Mouse (Mus musculus): ENCODE data around the gene Zfp365. TPM values are rescaled to one million over a fixed set of nuclear protein-coding genes. Genes with fewer than 3 reads are reported as not detected.

The Zfp365 gene
- polyA plus RNA-seq (2012; rRNA removed) = 5.0 and 5.1 TPM in 2 replicates

DNA sequence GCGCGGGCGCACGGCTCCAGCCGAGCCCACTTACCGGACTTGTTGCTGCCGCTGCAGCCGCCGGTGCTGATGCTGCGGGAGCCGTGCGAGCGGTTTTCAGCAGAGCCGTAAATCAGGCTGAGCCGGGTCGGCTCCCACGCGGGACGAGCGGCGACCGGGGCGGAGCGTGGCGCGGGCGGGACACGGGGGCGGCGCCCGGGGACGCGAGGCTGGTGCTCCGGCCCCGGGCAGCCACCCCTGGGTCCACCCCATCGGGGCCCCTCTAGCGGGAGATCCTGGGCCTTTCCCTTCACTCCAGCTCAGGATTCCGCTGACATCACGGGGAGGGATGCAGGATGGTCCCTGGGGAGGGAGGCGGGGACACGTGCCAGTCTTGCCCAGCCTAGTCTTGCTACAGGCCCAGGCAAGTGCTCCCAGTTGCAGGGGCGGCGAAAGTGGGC lies at the start of gene Zfp365:
TSS of gene Zfp365 (minus strand) at position 326 of the 440 bp plus-strand sequence.
- DNase-seq = peak; percentile 30
- TF ChIP-seq CTCF (IDR thresholded peaks at IDR 0.05; ENCODE audit: insufficient read depth, low read length) (no peak), POLR2A (IDR thresholded peaks at IDR 0.05; ENCODE audit: borderline replicate concordance, extremely low read depth, low read depth, low read length) (no peak)
- Histone ChIP-seq H3K4me1 (ENCODE audit: control insufficient read depth, insufficient read depth, low read length) (no peaks in the 10 kb centered on the region), H3K4me3 (replicated peaks; ENCODE audit: extremely low read depth, low read depth, low read length) (peak within 1 kb of the TSS; percentile 60)
- 2% methylated on average over 43 of the region's 43 CpGs for WGBS

DNA sequence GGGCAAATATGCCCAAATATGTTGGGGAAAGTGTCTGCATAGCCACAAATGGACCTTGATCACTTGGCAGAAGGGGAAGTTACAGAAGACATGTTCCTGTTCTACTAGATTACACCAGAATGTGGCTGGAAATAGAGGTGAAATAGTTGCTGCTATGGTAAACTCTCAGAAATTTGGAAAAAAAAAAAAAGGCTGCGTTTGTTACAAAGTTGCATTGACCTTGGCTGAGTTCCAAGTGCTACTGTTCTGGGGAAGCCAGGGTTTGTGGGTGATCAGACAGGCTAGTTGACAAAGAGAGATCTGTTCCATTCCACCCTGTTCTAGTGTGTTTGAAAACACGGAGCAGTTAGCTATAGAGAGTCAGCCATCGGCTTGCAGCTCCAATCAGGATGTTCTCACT lies 47.5 kb upstream of the Zfp365 start:
- no peaks in the 10 kb centered on the region for H3K4me1 ChIP-seq (ENCODE audit: control insufficient read depth, insufficient read depth, low read length)
- no peak overlapping the region for H3K4me3 ChIP-seq (replicated peaks; ENCODE audit: extremely low read depth, low read depth, low read length)
- WGBS = 38% methylated on average over 3 of the region's 3 CpGs
- TF ChIP-seq POLR2A (IDR thresholded peaks at IDR 0.05; ENCODE audit: borderline replicate concordance, extremely low read depth, low read depth, low read length) (no peak), CTCF (IDR thresholded peaks at IDR 0.05; ENCODE audit: insufficient read depth, low read length) (no peak)
- no peak for DNase-seq

DNA sequence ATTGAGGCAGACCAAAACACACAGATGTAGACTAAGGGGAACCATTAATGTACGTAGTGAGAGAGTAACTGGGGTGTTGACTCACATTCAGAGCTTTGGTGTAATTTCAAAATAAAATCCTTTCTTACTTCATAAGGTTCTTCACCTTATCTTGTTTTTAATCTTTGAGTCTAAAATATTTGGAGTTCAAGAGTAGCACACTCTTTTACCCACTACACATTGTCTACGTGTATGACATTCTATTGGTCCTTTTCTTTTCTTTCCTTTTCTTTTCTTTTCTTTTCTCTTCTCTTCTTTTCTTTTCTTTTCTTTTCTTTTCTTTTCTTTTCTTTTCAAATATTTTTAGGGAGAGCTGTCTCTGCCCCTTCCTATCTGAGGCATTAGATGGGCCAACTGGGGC lies 43.5 kb upstream of the Zfp365 start:
- no peak for TF ChIP-seq POLR2A (IDR thresholded peaks at IDR 0.05; ENCODE audit: borderline replicate concordance, extremely low read depth, low read depth, low read length)
- TF ChIP-seq CTCF (IDR thresholded peaks at IDR 0.05; ENCODE audit: insufficient read depth, low read length) = no peak
- 86% methylated on average over 2 of the region's 2 CpGs for WGBS
- no peak for DNase-seq

DNA sequence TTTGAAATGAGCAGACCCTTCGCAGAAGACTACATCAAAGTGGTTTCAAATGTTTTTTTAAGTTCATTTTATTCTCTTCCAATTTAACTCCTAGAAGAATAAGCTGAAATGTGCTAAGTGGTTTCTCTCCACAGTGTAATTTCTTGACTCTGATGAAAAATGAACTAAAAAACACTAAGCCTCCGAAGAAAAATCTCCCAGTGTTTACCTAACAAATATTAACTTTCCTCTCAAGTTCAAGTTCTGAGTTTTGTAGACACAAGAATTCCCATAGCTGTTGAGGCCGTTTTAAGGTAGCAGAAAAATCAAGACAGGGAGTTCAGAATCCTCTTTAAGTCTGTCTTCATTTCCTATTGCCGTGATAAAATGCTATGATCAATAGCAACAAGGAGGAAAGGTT lies 39.2 kb upstream of the Zfp365 start:
- no peak for DNase-seq
- Histone ChIP-seq H3K4me3 (replicated peaks; ENCODE audit: extremely low read depth, low read depth, low read length) (no peak overlapping the region), H3K4me1 (ENCODE audit: control insufficient read depth, insufficient read depth, low read length) (peaks cover 2% of the 10 kb centered on the region; the same call in 1 of the 2 replicates)
- WGBS = 53% methylated on average over 4 of the region's 4 CpGs
- no peak for TF ChIP-seq CTCF (IDR thresholded peaks at IDR 0.05; ENCODE audit: insufficient read depth, low read length)
- TF ChIP-seq POLR2A (IDR thresholded peaks at IDR 0.05; ENCODE audit: borderline replicate concordance, extremely low read depth, low read depth, low read length) = no peak

More for the DNA sequence above, 43.5 kb upstream of the Zfp365 start:
- H3K4me1 ChIP-seq (ENCODE audit: control insufficient read depth, insufficient read depth, low read length) = no peaks in the 10 kb centered on the region
- no peak overlapping the region for H3K4me3 ChIP-seq (replicated peaks; ENCODE audit: extremely low read depth, low read depth, low read length)

DNA sequence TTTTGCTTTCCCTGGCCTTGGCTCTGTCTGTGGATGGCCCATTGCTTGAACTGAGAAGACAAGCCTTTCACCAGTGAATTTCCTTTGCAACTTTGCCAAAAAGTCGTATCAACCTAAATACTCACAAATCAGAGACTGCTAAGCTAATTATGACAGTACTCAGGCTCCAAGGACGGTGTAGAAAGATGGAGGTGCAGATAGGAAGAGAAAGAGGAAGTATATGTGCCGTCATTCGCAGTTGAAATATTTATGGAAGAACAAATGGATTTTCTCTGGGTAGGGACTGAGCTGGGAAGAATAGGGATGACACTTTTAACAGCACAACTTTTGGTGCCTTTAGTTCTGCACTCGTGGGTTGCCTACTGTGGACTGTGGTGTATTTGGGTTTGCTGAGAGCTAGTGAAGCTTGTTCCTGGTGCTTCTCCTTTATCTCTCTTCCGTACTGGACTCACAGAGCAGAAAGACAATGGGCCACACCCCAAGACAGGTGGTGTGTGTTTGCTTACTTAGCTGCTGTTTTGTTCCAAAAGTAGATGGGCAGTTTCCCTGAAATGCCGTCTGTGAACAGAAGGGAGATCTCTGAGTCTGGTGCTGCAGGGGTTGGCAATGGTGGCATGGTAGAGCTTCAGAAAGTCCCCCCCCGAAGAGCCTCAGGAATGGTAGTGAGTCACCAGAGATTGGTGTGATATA lies 37.7 kb upstream of the Zfp365 start:
- Histone ChIP-seq H3K4me3 (replicated peaks; ENCODE audit: extremely low read depth, low read depth, low read length) (no peak overlapping the region), H3K4me1 (ENCODE audit: control insufficient read depth, insufficient read depth, low read length) (peaks cover 3% of the 10 kb centered on the region; the same call in 1 of the 2 replicates)
- DNase-seq = no peak
- 50% methylated on average over 8 of the region's 8 CpGs for WGBS
- no peak for TF ChIP-seq CTCF (IDR thresholded peaks at IDR 0.05; ENCODE audit: insufficient read depth, low read length)
- TF ChIP-seq POLR2A (IDR thresholded peaks at IDR 0.05; ENCODE audit: borderline replicate concordance, extremely low read depth, low read depth, low read length) = no peak

DNA sequence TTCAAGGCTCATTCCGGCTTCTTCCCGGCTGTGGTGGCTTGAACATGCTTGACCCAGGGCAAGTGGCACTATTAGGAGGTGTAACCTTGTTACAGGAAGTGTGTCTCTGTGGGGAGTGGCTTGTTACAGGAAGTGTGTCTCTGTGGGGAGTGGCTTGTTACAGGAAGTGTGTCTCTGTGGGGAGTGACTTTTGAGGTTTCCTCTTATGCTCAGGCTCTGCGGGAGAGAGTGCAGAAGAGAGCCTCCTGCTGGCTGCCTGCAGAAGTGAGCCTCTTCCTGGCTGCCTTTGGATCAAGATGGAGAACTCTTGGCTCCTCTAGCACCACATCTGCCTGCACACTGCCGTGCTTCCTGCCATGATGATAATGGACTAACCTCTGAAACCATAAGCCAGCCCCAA lies 31.1 kb upstream of the Zfp365 start:
- WGBS = 82% methylated on average over 4 of the region's 4 CpGs

DNA sequence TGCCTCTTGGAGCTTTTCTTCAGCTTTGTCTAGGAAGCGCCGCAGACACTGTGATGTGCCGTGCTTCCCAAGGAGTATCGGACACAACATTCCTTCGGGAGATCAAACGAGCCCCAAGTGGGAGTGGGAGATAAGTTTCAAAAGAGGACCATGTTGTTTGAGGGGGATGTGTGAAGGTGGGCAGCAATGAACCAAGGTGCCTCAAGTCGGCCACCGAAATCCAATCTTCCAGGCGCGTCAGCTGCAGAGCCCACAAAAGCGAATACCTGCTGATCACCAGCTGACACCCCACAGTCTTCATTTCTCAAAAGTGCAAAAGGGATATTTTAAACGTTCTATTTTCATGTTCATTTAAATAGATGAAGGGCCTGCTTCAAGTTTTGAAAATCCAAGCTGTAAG lies 27.1 kb upstream of the Zfp365 start:
- H3K4me3 ChIP-seq (replicated peaks; ENCODE audit: extremely low read depth, low read depth, low read length) = no peak overlapping the region
- no peak for DNase-seq
- TF ChIP-seq CTCF (IDR thresholded peaks at IDR 0.05; ENCODE audit: insufficient read depth, low read length) (no peak), POLR2A (IDR thresholded peaks at IDR 0.05; ENCODE audit: borderline replicate concordance, extremely low read depth, low read depth, low read length) (no peak)
- H3K4me1 ChIP-seq (ENCODE audit: control insufficient read depth, insufficient read depth, low read length) = peaks cover 2% of the 10 kb centered on the region
- WGBS = 74% methylated on average over 12 of the region's 12 CpGs

More for the DNA sequence above, 31.1 kb upstream of the Zfp365 start:
- no peak for TF ChIP-seq CTCF (IDR thresholded peaks at IDR 0.05; ENCODE audit: insufficient read depth, low read length)
- TF ChIP-seq POLR2A (IDR thresholded peaks at IDR 0.05; ENCODE audit: borderline replicate concordance, extremely low read depth, low read depth, low read length) = no peak
- Histone ChIP-seq H3K4me3 (replicated peaks; ENCODE audit: extremely low read depth, low read depth, low read length) (no peak overlapping the region), H3K4me1 (ENCODE audit: control insufficient read depth, insufficient read depth, low read length) (peaks cover 3% of the 10 kb centered on the region; the same call in 1 of the 2 replicates)
- DNase-seq = no peak

DNA sequence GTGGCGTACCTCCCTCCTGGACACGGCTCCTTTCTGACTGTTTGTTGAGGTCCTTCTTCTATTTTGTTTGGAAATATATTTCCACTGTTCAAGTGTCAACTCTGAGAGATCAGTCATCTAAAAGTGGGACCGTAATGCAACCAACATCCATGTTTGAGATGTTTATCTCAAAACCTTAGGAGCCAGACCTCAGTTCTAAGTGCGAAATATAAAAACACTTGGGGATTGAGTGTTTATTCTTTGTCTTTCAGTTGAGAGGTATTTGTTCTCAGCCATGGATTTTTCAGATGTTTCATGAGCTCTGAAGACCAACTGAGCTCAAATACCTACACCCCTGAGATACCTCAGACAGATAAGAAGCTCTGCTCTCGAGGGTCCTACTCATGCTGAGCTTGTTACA lies 25.3 kb upstream of the Zfp365 start:
- H3K4me3 ChIP-seq (replicated peaks; ENCODE audit: extremely low read depth, low read depth, low read length) = peak overlapping the region; percentile 14
- 71% methylated on average over 5 of the region's 5 CpGs for WGBS
- DNase-seq = no peak
- peaks cover 2% of the 10 kb centered on the region for H3K4me1 ChIP-seq (ENCODE audit: control insufficient read depth, insufficient read depth, low read length)
- TF ChIP-seq CTCF (IDR thresholded peaks at IDR 0.05; ENCODE audit: insufficient read depth, low read length) (no peak), POLR2A (IDR thresholded peaks at IDR 0.05; ENCODE audit: borderline replicate concordance, extremely low read depth, low read depth, low read length) (no peak)

DNA sequence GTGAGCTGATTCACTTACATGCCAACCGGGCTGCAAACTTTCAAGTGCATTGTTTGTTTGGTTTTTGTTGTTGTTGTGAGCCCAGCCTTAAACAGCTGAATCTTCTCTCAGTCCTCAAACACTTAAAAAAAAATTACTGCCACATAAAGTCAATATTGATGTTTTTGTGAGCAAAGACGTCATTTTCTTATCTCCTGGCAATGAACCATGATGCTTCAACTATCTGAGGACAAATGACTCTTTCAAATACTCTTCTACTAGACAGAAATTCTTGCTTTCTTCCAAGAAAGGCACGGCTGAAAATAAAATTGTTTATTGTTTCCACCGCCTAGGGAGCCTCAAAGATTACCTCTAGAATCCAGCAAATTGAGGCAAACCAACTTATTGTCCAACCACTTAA lies 24.5 kb upstream of the Zfp365 start:
- Histone ChIP-seq H3K4me3 (replicated peaks; ENCODE audit: extremely low read depth, low read depth, low read length) (no peak overlapping the region), H3K4me1 (ENCODE audit: control insufficient read depth, insufficient read depth, low read length) (peaks cover 2% of the 10 kb centered on the region)
- WGBS = 38% methylated on average over 4 of the region's 4 CpGs
- DNase-seq = no peak
- no peak for TF ChIP-seq POLR2A (IDR thresholded peaks at IDR 0.05; ENCODE audit: borderline replicate concordance, extremely low read depth, low read depth, low read length)

DNA sequence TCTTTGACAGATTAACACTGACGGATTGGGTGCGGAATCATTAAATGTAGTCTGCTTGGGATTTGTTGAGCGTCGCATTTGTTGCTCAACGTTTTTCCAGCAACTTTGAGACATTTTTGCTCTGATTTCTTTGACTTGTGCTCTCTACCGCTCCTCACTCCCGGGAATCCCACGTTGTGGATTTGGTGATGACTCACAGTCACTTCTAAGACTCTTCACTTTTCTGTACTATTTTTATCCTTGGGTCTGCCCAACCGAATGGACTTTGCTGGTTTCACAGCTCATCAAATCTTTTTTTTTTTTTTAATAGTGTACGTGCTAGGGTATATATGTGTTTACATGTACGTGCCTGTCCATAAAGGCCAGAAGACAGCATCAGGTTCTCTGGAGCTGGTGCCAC lies 20.3 kb upstream of the Zfp365 start:
- Histone ChIP-seq H3K4me1 (ENCODE audit: control insufficient read depth, insufficient read depth, low read length) (no peaks in the 10 kb centered on the region), H3K4me3 (replicated peaks; ENCODE audit: extremely low read depth, low read depth, low read length) (no peak overlapping the region)
- WGBS = 63% methylated on average over 11 of the region's 11 CpGs
- no peak for DNase-seq
- no peak for TF ChIP-seq CTCF (IDR thresholded peaks at IDR 0.05; ENCODE audit: insufficient read depth, low read length)
- TF ChIP-seq POLR2A (IDR thresholded peaks at IDR 0.05; ENCODE audit: borderline replicate concordance, extremely low read depth, low read depth, low read length) = no peak

All from lung, adult 2 months (tissue).